Mouse (Mus musculus) heart, adult 11 months (tissue): ENCODE results near the gene Nup93.
A peak's percentile ranks its signal among the peaks of the same experiment; 100 is the strongest.
"Not testable (repeated sequence)": the region's sequence is repeated elsewhere in the genome, so short reads cannot be mapped to it uniquely, and the experiment has no call there.

Experiments
- DNase-seq: peaks from one replicate; pipeline ENCODE4 v3.0.0; 2022

The Nup93 gene

DNA sequence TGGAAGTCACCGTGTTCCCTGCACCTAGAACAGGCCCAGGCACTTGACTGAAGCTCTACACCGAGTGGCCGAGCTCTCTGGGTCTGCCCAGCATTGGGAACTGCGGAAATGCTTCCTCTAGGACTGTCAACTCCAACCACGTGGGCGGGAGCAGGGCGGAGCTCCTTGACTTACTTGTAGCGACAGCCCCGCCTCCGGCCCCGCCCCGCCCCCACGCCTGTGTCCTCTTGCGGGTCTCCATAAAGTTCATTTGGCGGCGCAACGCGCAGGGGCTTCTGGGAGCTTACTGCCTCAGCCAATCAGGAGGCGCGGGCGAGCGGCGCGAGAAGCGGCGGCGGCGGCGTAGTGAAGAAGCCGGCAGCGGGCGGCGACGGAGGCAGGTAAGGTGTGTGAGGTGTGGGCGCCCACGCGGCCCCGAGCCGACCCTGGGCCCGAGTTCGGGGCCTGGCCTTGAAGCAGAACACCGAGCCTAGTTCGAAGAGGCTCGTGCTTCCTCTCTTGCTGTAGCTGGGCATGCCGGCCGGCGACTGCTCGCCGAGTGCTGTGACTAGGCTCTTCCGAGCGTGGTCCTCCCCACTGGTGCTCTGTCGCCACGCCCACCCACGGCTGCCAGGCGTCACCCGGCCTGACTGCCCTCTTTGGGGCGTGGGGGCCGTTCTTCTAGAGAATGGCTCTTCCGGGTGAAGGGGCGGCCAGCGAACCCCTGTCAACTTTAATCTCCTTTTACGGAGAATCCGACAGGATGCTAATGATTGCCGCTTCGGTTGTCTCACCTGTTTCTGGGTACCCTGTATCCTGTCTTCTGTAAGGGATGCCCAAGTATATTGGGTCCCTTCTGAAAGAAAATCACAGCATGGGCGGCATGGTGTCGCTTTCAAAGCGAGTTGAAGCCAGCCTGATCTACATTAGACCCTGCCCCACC lies at the start of gene Nup93:
Gene Nup93 (plus strand): TSS at position 313 of the 922 bp plus-strand sequence.
- DNase-seq: peak; percentile 100

DNA sequence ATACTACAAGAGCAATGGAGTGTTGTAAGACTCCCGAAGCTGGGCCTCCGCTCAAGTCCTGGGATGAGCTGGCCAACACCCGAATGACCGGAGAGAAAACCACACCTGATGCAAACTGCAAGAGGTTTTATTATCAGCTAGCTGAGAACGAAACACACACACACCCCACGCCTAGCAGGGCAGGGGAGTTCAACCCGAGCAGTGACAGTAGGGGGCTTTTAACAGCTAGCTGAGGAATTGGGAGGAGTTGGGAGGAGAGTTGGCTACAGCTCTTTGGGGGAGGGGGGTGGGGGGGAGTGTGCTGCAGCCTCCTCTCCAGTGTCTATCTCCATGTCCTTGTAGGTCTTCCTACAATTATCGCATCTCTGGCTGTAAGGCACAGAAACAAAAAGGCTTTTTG lies 48.6 kb upstream of the Nup93 start:
- DNase-seq: not testable (repeated sequence)

- peak; percentile 97 for DNase-seq
Measured at GRCm38 (mm10) chr8:94167244-94167643, 47.1 kb upstream of the Nup93 start.

DNA sequence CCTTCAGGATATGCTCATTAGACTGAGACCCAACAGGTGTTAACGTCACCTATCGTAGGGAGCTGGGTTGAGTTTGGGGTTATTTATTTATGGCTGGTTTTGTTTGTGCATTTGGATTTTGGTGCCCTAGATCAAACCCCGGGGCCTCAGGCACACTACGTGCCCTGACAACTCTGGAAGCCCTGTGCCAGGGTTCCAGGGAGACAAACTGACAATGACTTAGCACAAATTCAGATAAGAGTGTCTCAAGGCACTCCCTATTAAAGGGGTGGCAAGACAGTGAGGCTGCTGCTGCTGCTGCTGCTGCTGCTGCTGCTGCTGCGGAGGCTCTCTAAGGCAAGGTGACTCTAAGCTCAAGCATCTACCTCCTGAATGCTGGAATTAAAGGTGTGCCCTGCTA lies 44.8 kb upstream of the Nup93 start:
- no peak for DNase-seq

DNA sequence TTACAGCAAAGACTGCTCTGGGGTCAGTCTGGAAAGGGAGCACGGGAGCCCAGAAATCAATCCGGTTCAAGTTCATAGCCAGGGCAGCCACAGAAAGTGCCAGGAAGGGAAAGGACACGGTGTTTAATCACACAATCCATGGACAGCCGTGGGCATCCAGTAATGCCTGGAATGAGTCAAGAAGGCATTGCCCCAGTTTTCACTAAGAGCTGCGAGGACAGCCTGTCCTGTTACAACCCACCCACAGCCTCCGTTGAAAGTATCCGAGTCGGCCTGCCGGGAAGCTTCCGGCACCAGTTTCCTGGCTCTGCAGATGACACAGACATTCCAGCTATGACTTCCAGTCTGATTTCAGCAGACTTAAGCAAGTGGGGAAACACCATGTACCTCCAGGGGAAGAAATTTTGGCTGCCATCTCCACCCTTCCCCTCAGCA lies 43.0 kb upstream of the Nup93 start:
- peak; percentile 98 for DNase-seq

- DNase-seq: peak; percentile 99
Measured at GRCm38 (mm10) chr8:94172075-94172808, 42.1 kb upstream of the Nup93 start, which contains the start of gene Mt2. Gene Mt2 (plus strand): TSS chr8:94172664.

- peak; percentile 92 for DNase-seq
Measured at GRCm38 (mm10) chr8:94172809-94173732, 41.3 kb upstream of the Nup93 start.

DNA sequence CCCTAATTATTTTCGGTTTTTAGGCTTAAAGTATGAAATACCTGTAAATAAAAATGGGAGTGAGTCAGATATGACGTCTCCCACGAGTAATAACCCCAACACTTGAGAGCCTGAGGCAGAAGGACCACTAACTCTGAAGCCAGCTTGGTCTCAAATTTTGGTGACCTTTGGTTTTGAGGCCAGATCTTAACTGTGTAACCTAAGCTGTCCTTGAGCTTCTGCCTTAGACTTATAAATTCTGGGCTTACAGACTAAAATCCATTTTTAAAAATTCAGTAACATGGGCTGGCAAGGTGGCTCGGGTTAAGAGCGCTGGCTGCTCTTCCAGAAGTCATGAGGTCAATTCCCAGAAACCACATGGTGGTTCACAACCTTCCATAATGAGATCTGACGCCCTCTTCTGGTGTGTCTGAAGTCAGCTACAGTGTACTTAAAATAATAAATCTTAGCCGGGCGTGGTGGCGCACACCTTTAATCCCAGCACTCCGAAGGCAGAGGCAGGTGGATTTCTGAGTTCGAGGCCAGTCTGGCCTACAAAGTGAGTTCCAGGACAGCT lies 40.4 kb upstream of the Nup93 start:
- DNase-seq: no peak

DNA sequence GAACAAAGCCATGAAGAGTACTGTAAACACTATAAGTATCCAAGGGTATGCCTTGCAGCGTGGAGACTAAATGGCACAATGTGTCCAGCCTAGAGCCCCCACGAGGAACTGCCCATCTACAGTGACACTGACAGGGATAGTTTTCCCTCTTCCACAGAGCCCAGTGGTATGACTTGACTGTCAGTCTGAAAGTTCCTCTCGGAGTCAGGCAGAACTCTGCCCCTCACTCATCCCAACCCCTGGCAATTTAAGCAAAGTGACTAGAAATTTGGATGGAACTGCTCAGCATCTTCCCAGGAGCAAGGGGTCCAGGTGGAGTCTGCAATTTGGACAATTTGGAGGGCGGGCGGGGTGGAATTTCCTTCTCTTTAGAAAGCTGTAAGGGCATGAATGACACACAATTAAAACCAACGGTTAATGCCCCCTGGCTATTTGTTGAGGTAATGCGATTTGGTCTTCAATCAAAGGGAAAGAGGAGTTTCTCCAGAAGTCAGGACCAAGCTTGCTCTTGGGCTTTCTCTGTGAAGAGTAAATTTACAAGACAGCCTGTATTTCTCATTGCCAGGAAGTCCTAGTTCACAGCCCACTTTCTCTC lies 39.6 kb upstream of the Nup93 start:
- DNase-seq: no peak

DNA sequence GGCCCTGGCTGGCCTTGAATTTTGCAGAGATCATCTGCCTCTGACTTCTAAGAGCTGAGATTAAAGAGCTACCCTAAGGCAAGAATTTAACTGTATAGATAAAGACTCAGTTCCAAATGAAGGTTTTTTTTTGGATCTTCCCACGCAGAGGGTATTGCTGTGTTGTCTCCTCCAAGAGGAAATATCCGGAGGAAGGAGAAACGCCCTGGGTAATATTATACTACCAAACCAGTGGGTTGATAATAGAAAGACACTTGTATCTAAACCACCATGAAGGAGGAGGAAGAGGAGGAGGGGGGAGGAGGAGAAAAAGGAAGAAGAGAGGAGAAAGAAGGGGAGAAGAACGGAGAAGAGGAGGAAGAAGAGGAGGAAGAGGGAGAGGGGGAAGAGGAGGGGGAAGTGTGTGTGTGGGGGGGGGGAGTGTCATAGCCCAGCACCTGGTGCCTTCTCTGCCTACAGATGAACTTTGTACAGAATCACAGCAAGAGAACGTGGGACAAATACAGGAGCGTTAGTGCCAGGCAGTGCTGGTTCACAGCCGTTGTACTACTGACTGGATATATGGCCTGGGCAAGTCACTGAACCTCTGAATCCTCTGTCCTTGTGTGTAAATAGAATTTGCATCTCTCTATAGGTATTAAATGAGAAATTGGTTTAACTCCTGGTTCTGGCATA lies 36.5 kb upstream of the Nup93 start:
- DNase-seq: no peak

DNA sequence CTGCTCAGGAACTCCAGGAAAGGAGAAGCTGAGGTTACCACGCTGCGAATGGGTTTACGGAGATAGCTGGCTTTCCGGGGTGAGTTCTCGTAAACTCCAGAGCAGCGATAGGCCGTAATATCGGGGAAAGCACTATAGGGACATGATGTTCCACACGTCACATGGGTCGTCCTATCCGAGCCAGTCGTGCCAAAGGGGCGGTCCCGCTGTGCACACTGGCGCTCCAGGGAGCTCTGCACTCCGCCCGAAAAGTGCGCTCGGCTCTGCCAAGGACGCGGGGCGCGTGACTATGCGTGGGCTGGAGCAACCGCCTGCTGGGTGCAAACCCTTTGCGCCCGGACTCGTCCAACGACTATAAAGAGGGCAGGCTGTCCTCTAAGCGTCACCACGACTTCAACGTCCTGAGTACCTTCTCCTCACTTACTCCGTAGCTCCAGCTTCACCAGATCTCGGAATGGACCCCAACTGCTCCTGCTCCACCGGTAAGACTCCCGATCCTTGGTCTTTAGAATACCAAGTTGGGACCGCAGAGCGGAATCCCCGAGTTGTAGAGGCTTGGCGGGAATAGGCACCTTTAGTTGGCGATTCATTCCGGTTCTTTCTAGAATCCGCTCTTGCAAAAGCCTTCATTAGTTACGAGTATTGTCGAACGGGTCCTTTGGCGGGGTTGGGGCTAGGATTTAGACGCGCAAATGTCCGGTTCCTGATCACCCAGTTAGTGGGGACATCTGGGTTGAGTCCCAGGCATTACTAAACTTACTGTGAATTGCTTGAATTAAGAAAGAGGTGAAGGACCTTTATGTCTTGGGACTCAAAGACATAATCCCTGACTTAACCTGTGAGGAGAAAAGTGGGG lies 35.3 kb upstream of the Nup93 start, which contains the start of gene Mt1:
Gene Mt1 (plus strand): TSS at position 226 of the 856 bp plus-strand sequence.
- peak; percentile 100 for DNase-seq

GRCm38 (mm10) chr8:94179713-94180560 lies 34.4 kb upstream of the Nup93 start:
- DNase-seq: peak; percentile 95

DNA sequence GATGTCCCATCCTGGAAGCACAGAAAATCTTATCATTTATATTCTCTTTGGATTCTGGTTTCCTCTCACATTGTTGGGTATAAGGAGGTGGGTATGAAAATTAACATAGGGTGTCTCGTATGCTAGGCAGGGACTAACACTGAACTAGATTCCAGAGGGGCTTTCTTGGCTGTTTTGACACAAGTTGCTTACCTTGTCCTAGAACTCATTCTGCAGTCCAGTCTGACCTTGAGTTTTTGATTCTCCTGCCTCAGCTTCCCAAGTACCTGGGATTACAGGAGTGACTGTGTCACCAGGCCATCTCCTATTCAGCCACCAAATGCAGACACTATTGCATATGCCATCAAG lies 33.8 kb upstream of the Nup93 start:
- DNase-seq: no peak

DNA sequence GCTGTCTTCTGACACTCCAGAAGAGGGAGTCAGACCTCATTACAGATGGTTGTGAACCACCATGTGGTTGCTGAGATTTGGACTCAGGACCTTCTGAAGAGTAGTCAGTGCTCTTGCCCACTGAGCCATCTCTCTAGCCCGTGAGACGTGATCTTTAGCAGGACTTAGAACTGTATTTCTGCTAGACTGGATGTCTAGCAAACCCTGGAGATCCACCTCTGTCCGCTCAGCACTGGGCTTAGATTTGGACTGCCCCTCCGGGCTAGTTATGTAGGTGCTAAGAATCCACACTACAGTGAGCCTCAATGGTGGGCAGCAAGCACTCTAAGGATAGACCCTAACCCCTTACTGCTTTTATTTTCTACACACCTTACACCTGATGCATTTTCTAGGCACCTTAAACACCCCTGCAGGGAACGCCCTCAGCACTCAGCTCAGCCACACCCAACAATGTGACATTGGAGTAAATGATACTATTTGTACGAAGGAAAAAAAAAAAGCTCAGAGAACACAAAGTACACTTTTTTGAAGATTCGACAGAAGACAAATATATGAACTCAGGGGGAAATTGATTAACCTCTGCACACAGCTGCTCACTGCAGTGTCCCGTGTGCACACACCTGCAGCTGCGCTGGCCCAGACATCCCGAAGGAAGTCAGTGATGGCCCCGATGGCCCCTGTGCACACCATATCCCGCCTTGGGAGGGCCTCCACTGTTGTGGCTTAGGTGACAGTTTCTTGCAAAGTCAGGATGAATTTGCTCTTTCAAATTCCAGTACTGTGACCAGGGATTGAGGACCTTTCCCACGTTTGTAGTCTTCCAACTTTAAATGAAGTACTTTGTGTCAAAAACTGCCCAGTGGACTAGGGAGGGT lies 32.1 kb upstream of the Nup93 start:
- DNase-seq: no peak

DNA sequence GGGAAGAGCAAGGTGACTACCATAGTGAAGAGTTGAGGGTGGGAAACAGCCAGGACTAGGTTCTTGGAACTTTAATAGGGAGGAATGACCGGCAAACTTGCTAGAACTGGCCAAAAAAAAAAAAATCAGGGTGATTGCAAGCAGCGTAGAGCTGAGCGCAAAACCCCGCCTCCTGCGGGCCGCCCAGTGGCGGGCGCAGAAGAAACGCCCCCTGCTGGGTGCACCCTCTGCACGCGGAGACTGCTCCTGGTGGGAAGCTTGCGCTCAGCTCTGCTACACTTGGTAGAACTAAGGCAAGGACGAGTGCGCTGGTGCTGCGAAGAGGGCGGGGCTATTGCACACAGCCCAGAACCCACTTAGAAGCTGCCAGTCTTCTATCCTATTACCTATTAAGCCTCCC lies 31.2 kb upstream of the Nup93 start:
- peak; percentile 98 for DNase-seq

- no peak for DNase-seq
Measured at GRCm38 (mm10) chr8:94184357-94184843, 30.0 kb upstream of the Nup93 start.

DNA sequence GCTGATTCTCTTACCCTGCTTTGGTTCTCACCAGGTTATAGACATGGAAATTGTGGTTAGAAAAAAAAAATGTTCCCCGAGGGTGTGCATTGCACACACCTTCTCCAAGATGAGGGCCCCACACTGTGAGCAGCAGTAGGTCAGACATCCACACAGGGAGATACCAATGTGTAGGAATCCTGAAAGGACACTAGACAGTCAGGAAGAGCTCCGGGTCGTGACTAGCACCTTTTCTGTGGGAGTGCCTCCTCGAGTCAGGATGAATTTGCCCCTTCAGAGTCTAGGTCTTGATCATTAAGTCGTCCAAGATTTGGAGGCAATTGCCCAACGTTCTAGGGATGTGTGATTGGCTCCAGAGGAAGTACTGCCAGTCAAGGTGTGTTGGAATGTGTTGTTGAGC lies 28.6 kb upstream of the Nup93 start:
- DNase-seq: no peak

DNA sequence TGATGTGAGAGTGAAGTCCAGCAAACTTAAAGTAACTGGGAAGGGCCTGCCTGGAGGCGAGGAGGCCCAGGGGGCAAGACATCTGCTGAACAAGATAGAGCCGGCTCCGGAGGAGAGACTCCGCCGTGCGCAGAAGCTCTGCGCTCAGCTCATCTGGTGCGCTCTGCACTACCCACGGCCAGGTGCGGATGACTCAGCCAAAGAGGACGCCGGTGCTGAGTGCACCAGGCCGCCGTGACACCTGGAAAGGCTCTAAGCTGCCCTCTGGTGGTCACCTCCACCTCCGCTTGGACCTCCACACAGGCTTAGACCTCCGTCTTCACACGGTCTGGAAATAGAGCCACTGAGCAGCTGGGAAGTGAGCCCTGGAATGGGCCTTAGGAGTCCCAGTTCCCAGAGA lies 27.8 kb upstream of the Nup93 start:
- DNase-seq: peak; percentile 95
